Mouse (Mus musculus) lung, embryonic 15.5 days (tissue): ENCODE data around the gene Olfr1342. TPM values are rescaled to one million over a fixed set of nuclear protein-coding genes. Genes with fewer than 3 reads are reported as not detected.
A peak's percentile ranks its signal among the peaks of the same experiment; 100 is the strongest.

ENCODE experiments used
- ATAC-seq: fragments of 200-750 bp; cut with Nextera tagmentation; 2 replicates; pipeline ENCODE4 v1.8.0; 2017; ENCODE audit warnings: moderate number of reproducible peaks, borderline replicate concordance; ENCODE audit not compliant: low FRiP score, low TSS enrichment; ENCODE audit errors: extremely low read depth
- H3K27ac ChIP-seq: fragments of 300-500 bp; sonication (generic); 2 replicates; pipeline ENCODE4 v1.5.1; 2015; ENCODE audit warnings: moderate library complexity, mild to moderate bottlenecking, inconsistent platforms
- H3K27me3 ChIP-seq: fragments of 300-500 bp; sonication (generic); 2 replicates; pipeline ENCODE4 v1.6.1; 2015; ENCODE audit warnings: inconsistent platforms
- H3K36me3 ChIP-seq: fragments of 300-500 bp; sonication (generic); 2 replicates; pipeline ENCODE4 v1.6.1; 2015; ENCODE audit warnings: inconsistent platforms
- H3K4me1 ChIP-seq: fragments of 300-500 bp; sonication (generic); 2 replicates; pipeline ENCODE4 v1.6.1; 2015; ENCODE audit warnings: inconsistent platforms
- H3K4me2 ChIP-seq: fragments of 300-500 bp; sonication (generic); 2 replicates; pipeline ENCODE4 v1.6.1; 2015; ENCODE audit warnings: inconsistent platforms, mild to moderate bottlenecking, moderate library complexity
- H3K4me3 ChIP-seq: fragments of 300-500 bp; sonication (generic); 2 replicates; pipeline ENCODE4 v1.5.1; 2015; ENCODE audit warnings: mild to moderate bottlenecking, inconsistent platforms
- H3K9ac ChIP-seq: fragments of 300-500 bp; sonication (generic); 2 replicates; pipeline ENCODE4 v1.6.1; 2015; ENCODE audit warnings: inconsistent platforms
- H3K9me3 ChIP-seq: fragments of 300-500 bp; sonication (generic); 2 replicates; pipeline ENCODE4 v1.6.1; 2016; ENCODE audit warnings: inconsistent platforms
- WGBS: fragments of 180-500 bp; shearing (Covaris S2); methylation state at CpG from one replicate; pipeline ENCODE4 v1.1.7; 2015; 5-methylcytosine and 5-hydroxymethylcytosine counted together
- polyA plus RNA-seq: library from polyadenylated mRNA; unstranded; fragments of >200 nt; fragmentation: Nextera tagmentation; extraction: Ambion mirVana; gene quantifications from 2 replicates; pipeline ENCODE4 v1.2.1, GENCODE M21; 2015

Olfr1342 gene
- polyA plus RNA-seq = 0.69 and 0.78 TPM in 2 replicates

GRCm38 (mm10) chr4:118692412-118692973 lies at the start of gene Olfr1342:
Gene Olfr1342, minus strand, starts transcription at chr4:118692756.
- H3K27ac ChIP-seq = peak within 1 kb of the TSS; percentile 72
- H3K4me2 ChIP-seq = peak within 1 kb of the TSS; percentile 31
- H3K9ac ChIP-seq = no peak within 1 kb of the TSS
- H3K9me3 ChIP-seq = no peaks in the 10 kb centered on the region
- H3K36me3 ChIP-seq = no peaks in the 10 kb centered on the region
- ATAC-seq = 0 out of 2 replicates have a peak, but pooled peaks have one; percentile 14
- H3K27me3 ChIP-seq = no peaks in the 10 kb centered on the region
- H3K4me1 ChIP-seq = no peaks in the 10 kb centered on the region
- WGBS = 39% methylated on average over 12 of the region's 12 CpGs
- H3K4me3 ChIP-seq = no peak within 1 kb of the TSS

GRCm38 (mm10) chr4:118741881-118742280 lies 49.3 kb upstream of the Olfr1342 start:
- ATAC-seq = no peak
- H3K27ac ChIP-seq = no peak overlapping the region
- H3K36me3 ChIP-seq = no peaks in the 10 kb centered on the region
- no peaks in the 10 kb centered on the region for H3K4me1 ChIP-seq
- peaks cover 14% of the 10 kb centered on the region for H3K27me3 ChIP-seq
- no peak overlapping the region for H3K9ac ChIP-seq
- no peak overlapping the region for H3K4me3 ChIP-seq
- peaks cover 6% of the 10 kb centered on the region; the same call in 1 of the 2 replicates for H3K9me3 ChIP-seq
- WGBS = 10% methylated on average over 16 of the region's 16 CpGs
- H3K4me2 ChIP-seq = no peak overlapping the region

- Histone ChIP-seq H3K36me3 (no peaks in the 10 kb centered on the region), H3K27me3 (peaks cover 14% of the 10 kb centered on the region), H3K27ac (no peak overlapping the region), H3K9ac (no peak overlapping the region), H3K9me3 (0 out of 2 replicates have a peak, but pooled peaks cover under 1% of the 10 kb centered on the region), H3K4me1 (no peaks in the 10 kb centered on the region), H3K4me2 (no peak overlapping the region), H3K4me3 (no peak overlapping the region)
- 5% methylated on average over 11 of the region's 11 CpGs for WGBS
- ATAC-seq = no peak
These were observed 48.6 kb upstream of the Olfr1342 start for GRCm38 (mm10) chr4:118740988-118741698.

- Histone ChIP-seq H3K4me2 (no peak overlapping the region), H3K9ac (no peak overlapping the region), H3K9me3 (no peaks in the 10 kb centered on the region), H3K27ac (no peak overlapping the region), H3K27me3 (peaks cover 14% of the 10 kb centered on the region), H3K36me3 (no peaks in the 10 kb centered on the region), H3K4me3 (no peak overlapping the region), H3K4me1 (no peaks in the 10 kb centered on the region)
- WGBS = 55% methylated on average over 3 of the region's 3 CpGs
- ATAC-seq = no peak
These were observed 47.0 kb upstream of the Olfr1342 start for GRCm38 (mm10) chr4:118739574-118739973.

GRCm38 (mm10) chr4:118731875-118732274 lies 39.3 kb upstream of the Olfr1342 start, which contains the start of gene Olfr1339:
Gene Olfr1339, plus strand, starts transcription at chr4:118732175.
- H3K4me2 ChIP-seq = no peak within 1 kb of the TSS
- H3K4me3 ChIP-seq = no peak within 1 kb of the TSS
- H3K27ac ChIP-seq = no peak within 1 kb of the TSS
- no peaks in the 10 kb centered on the region for H3K4me1 ChIP-seq
- H3K36me3 ChIP-seq = no peaks in the 10 kb centered on the region
- 78% methylated on average over 1 of the region's 1 CpGs for WGBS
- no peaks in the 10 kb centered on the region for H3K9me3 ChIP-seq
- ATAC-seq = no peak
- no peaks in the 10 kb centered on the region for H3K27me3 ChIP-seq
- H3K9ac ChIP-seq = no peak within 1 kb of the TSS

- no peaks in the 10 kb centered on the region for H3K36me3 ChIP-seq
- H3K9ac ChIP-seq = no peak overlapping the region
- no peak overlapping the region for H3K4me2 ChIP-seq
- no peaks in the 10 kb centered on the region for H3K9me3 ChIP-seq
- H3K27me3 ChIP-seq = no peaks in the 10 kb centered on the region
- H3K4me1 ChIP-seq = no peaks in the 10 kb centered on the region
- H3K27ac ChIP-seq = no peak overlapping the region
- H3K4me3 ChIP-seq = no peak overlapping the region
- ATAC-seq = no peak
- WGBS = 51% methylated on average over 10 of the region's 10 CpGs
These were observed 29.4 kb upstream of the Olfr1342 start for GRCm38 (mm10) chr4:118721742-118722483.

- no peak within 1 kb of the TSS for H3K4me3 ChIP-seq
- H3K9me3 ChIP-seq = no peaks in the 10 kb centered on the region
- H3K9ac ChIP-seq = no peak within 1 kb of the TSS
- H3K27ac ChIP-seq = no peak within 1 kb of the TSS
- no peak within 1 kb of the TSS for H3K4me2 ChIP-seq
- H3K4me1 ChIP-seq = no peaks in the 10 kb centered on the region
- no peaks in the 10 kb centered on the region for H3K27me3 ChIP-seq
- ATAC-seq = no peak
- no peaks in the 10 kb centered on the region for H3K36me3 ChIP-seq
These were observed 27.3 kb upstream of the Olfr1342 start, which contains the start of gene Olfr1340 for GRCm38 (mm10) chr4:118719838-118720237. Gene Olfr1340, plus strand, starts transcription at chr4:118720138.

GRCm38 (mm10) chr4:118711656-118712055 lies 19.1 kb upstream of the Olfr1342 start:
- H3K27me3 ChIP-seq = no peaks in the 10 kb centered on the region
- H3K4me1 ChIP-seq = no peaks in the 10 kb centered on the region
- no peaks in the 10 kb centered on the region for H3K36me3 ChIP-seq
- H3K9me3 ChIP-seq = no peaks in the 10 kb centered on the region
- H3K4me3 ChIP-seq = no peak overlapping the region
- H3K4me2 ChIP-seq = no peak overlapping the region
- no peak overlapping the region for H3K27ac ChIP-seq
- no peak overlapping the region for H3K9ac ChIP-seq
- ATAC-seq = no peak
- WGBS = 57% methylated on average over 1 of the region's 1 CpGs

- Histone ChIP-seq H3K4me1 (no peaks in the 10 kb centered on the region), H3K4me2 (no peak overlapping the region), H3K36me3 (no peaks in the 10 kb centered on the region), H3K9me3 (no peaks in the 10 kb centered on the region), H3K27me3 (no peaks in the 10 kb centered on the region), H3K9ac (no peak overlapping the region), H3K4me3 (no peak overlapping the region), H3K27ac (no peak overlapping the region)
- ATAC-seq = no peak
- WGBS = 79% methylated on average over 5 of the region's 5 CpGs
These were observed 15.5 kb upstream of the Olfr1342 start for GRCm38 (mm10) chr4:118708086-118708485.

GRCm38 (mm10) chr4:118703223-118703622 lies 10.7 kb upstream of the Olfr1342 start, which contains the start of gene Olfr1341:
Gene Olfr1341, plus strand, starts transcription at chr4:118703523.
- 74% methylated on average over 3 of the region's 3 CpGs for WGBS
- no peaks in the 10 kb centered on the region for H3K4me1 ChIP-seq

GRCm38 (mm10) chr4:118693812-118694211 lies 1.3 kb upstream of the Olfr1342 start:
- Histone ChIP-seq H3K9ac (no peak overlapping the region), H3K4me2 (no peak overlapping the region), H3K9me3 (no peaks in the 10 kb centered on the region), H3K27me3 (no peaks in the 10 kb centered on the region), H3K4me3 (no peak overlapping the region), H3K27ac (no peak overlapping the region), H3K4me1 (no peaks in the 10 kb centered on the region), H3K36me3 (no peaks in the 10 kb centered on the region)
- 41% methylated on average over 2 of the region's 2 CpGs for WGBS
- ATAC-seq = no peak

More at GRCm38 (mm10) chr4:118703223-118703622, 10.7 kb upstream of the Olfr1342 start, which contains the start of gene Olfr1341:
- Histone ChIP-seq H3K36me3 (no peaks in the 10 kb centered on the region), H3K9ac (no peak within 1 kb of the TSS), H3K27ac (no peak within 1 kb of the TSS), H3K4me2 (no peak within 1 kb of the TSS), H3K9me3 (no peaks in the 10 kb centered on the region), H3K27me3 (no peaks in the 10 kb centered on the region), H3K4me3 (no peak within 1 kb of the TSS)
- ATAC-seq = no peak
